ENCODE assay signal across 7 mouse cellular contexts in genomic region chr16:23099632-23100031, GRCm38 (mm10). TPM values are rescaled to one million over a fixed set of nuclear protein-coding genes. Genes with fewer than 3 reads are reported as not detected.
DNase-seq lines count a peak whose midpoint lies in the region; ATAC-seq lines count a peak whose summit lies in the region.

No protein-coding gene starts in this region.

- 16% methylated on average over 12 of the region's 12 CpGs for WGBS in lung, embryonic 16.5 days
- 4% methylated on average over 12 of the region's 12 CpGs for WGBS in forebrain, embryonic 14.5 days
- 25% methylated on average over 12 of the region's 12 CpGs for WGBS in liver, embryonic 12.5 days (ENCODE audit: insufficient replicate concordance)
- 19% methylated on average over 12 of the region's 12 CpGs for WGBS in stomach, embryonic 16.5 days

- H3K27ac ChIP-seq in lung, embryonic 16.5 days (ENCODE audit: low read length) = no peak overlapping the region
- no peak overlapping the region for H3K27ac ChIP-seq in forebrain, embryonic 14.5 days (ENCODE audit: low read depth, low read length)
- H3K27ac ChIP-seq in liver, embryonic 12.5 days = no peak overlapping the region
- no peak overlapping the region for H3K27ac ChIP-seq in stomach, embryonic 16.5 days (ENCODE audit: low read length)

- no peaks in the 10 kb centered on the region for H3K27me3 ChIP-seq in lung, embryonic 16.5 days (ENCODE audit: control insufficient read depth, insufficient read depth, low read depth, low read length)
- H3K27me3 ChIP-seq in forebrain, embryonic 14.5 days (replicated peaks; ENCODE audit: control insufficient read depth, insufficient read depth, low read length) = peaks cover 7% of the 10 kb centered on the region; the same call in 1 of the 2 replicates
- no peaks in the 10 kb centered on the region; the same call in 1 of the 2 replicates for H3K27me3 ChIP-seq in liver, embryonic 12.5 days (replicated peaks)
- no peaks in the 10 kb centered on the region for H3K27me3 ChIP-seq in stomach, embryonic 16.5 days (ENCODE audit: control insufficient read depth, insufficient read depth, low read length)

- no peaks in the 10 kb centered on the region for H3K36me3 ChIP-seq in lung, embryonic 16.5 days (ENCODE audit: control insufficient read depth, insufficient read depth, low read length)
- H3K36me3 ChIP-seq in forebrain, embryonic 14.5 days (ENCODE audit: control insufficient read depth, insufficient read depth, low read length) = no peaks in the 10 kb centered on the region
- no peaks in the 10 kb centered on the region for H3K36me3 ChIP-seq in liver, embryonic 12.5 days
- H3K36me3 ChIP-seq in stomach, embryonic 16.5 days (ENCODE audit: control insufficient read depth, insufficient read depth, low read length) = no peaks in the 10 kb centered on the region

- peak overlapping the region; percentile 44 for H3K4me3 ChIP-seq in lung, embryonic 16.5 days (ENCODE audit: low read length)
- H3K4me3 ChIP-seq in forebrain, embryonic 14.5 days (ENCODE audit: low read depth, low read length) = peak overlapping the region; percentile 25
- peak overlapping the region; percentile 38 for H3K4me3 ChIP-seq in liver, embryonic 12.5 days
- H3K4me3 ChIP-seq in stomach, embryonic 16.5 days (replicated peaks; ENCODE audit: low read length) = peak overlapping the region; percentile 33

- H3K4me1 ChIP-seq in lung, embryonic 16.5 days (replicated peaks; ENCODE audit: control insufficient read depth, insufficient read depth, low read length) = peaks cover 11% of the 10 kb centered on the region; the same call in 1 of the 2 replicates
- no peaks in the 10 kb centered on the region for H3K4me1 ChIP-seq in forebrain, embryonic 14.5 days (ENCODE audit: control insufficient read depth, insufficient read depth, low read length)
- peaks cover 40% of the 10 kb centered on the region for H3K4me1 ChIP-seq in liver, embryonic 12.5 days
- H3K4me1 ChIP-seq in stomach, embryonic 16.5 days (ENCODE audit: control insufficient read depth, insufficient read depth, low read length) = peaks cover 16% of the 10 kb centered on the region

- ATAC-seq in lung, embryonic 16.5 days (ENCODE audit: low read depth) = no peak
- no peak for ATAC-seq in forebrain, embryonic 14.5 days
- no peak for ATAC-seq in liver, embryonic 12.5 days
- ATAC-seq in stomach, embryonic 16.5 days (ENCODE audit: insufficient read depth, low FRiP score) = no peak

- peak overlapping the region; percentile 64 for H3K4me2 ChIP-seq in lung, embryonic 16.5 days (ENCODE audit: low read depth, low read length)
- peak overlapping the region; percentile 55 for H3K4me2 ChIP-seq in forebrain, embryonic 14.5 days (ENCODE audit: low read length)
- H3K4me2 ChIP-seq in liver, embryonic 12.5 days = peak overlapping the region; percentile 54
- peak overlapping the region; percentile 53 for H3K4me2 ChIP-seq in stomach, embryonic 16.5 days (ENCODE audit: low read depth, low read length)

- no peak for DNase-seq in lung, postnatal 36 days
- no peak for DNase-seq in forebrain, embryonic 14.5 days (ENCODE audit: low spot score)
- DNase-seq in adrenal gland, adult (ENCODE audit: inconsistent age in 2 of 2, low spot score in 1 of 2) = no peak
- DNase-seq in kidney, postnatal 25 days = no peak

- peak overlapping the region; percentile 65 for H3K9ac ChIP-seq in lung, embryonic 16.5 days (ENCODE audit: low read length)
- peak overlapping the region; percentile 55 for H3K9ac ChIP-seq in forebrain, embryonic 14.5 days (ENCODE audit: low read length)
- peak overlapping the region; percentile 5 for H3K9ac ChIP-seq in liver, embryonic 12.5 days
- peak overlapping the region; percentile 76 for H3K9ac ChIP-seq in stomach, embryonic 16.5 days (ENCODE audit: low read length)

- no peaks in the 10 kb centered on the region for H3K9me3 ChIP-seq in lung, embryonic 16.5 days (ENCODE audit: control insufficient read depth, low read length)
- H3K9me3 ChIP-seq in forebrain, embryonic 14.5 days (replicated peaks; ENCODE audit: control insufficient read depth, low read length) = no peaks in the 10 kb centered on the region
- H3K9me3 ChIP-seq in liver, embryonic 12.5 days (replicated peaks) = no peaks in the 10 kb centered on the region
- H3K9me3 ChIP-seq in stomach, embryonic 16.5 days (replicated peaks; ENCODE audit: control insufficient read depth, low read length) = no peaks in the 10 kb centered on the region

RNA-seq across cellular contexts. Expression of gene Eif4a2, which starts 7.6 kb away (rescaled TPM):
- polyA plus RNA-seq in lung, embryonic 16.5 days (2015; fragmentation: Nextera tagmentation; extraction: Ambion mirVana) = 203 and 205 TPM in 2 replicates
- 340 and 434 TPM in 2 replicates for polyA plus RNA-seq in forebrain, embryonic 14.5 days (2014; fragmentation: Nextera tagmentation; extraction: Ambion mirVana)
- polyA plus RNA-seq in liver, embryonic 12.5 days (2016; fragmentation: Nextera tagmentation; extraction: Ambion mirVana) = 99.9 and 102 TPM in 2 replicates
- 244 and 257 TPM in 2 replicates for polyA plus RNA-seq in stomach, embryonic 16.5 days (2015; fragmentation: Nextera tagmentation; extraction: Ambion mirVana)

RNA-seq across cellular contexts. Expression of gene Rfc4, which starts 27.9 kb away (rescaled TPM):
- polyA plus RNA-seq in lung, embryonic 16.5 days (2015; fragmentation: Nextera tagmentation; extraction: Ambion mirVana) = 108 and 123 TPM in 2 replicates
- polyA plus RNA-seq in forebrain, embryonic 14.5 days (2014; fragmentation: Nextera tagmentation; extraction: Ambion mirVana) = 82.7 and 110 TPM in 2 replicates
- polyA plus RNA-seq in liver, embryonic 12.5 days (2016; fragmentation: Nextera tagmentation; extraction: Ambion mirVana) = 184 and 199 TPM in 2 replicates
- 81.3 and 93.7 TPM in 2 replicates for polyA plus RNA-seq in stomach, embryonic 16.5 days (2015; fragmentation: Nextera tagmentation; extraction: Ambion mirVana)

RNA-seq across cellular contexts. Expression of gene Kng1, which starts 42.0 kb away (rescaled TPM):
- 1.2 and 13.7 TPM in 2 replicates for polyA plus RNA-seq in lung, embryonic 16.5 days (2015; fragmentation: Nextera tagmentation; extraction: Ambion mirVana)
- polyA plus RNA-seq in forebrain, embryonic 14.5 days (2014; fragmentation: Nextera tagmentation; extraction: Ambion mirVana) = not detected in 2 replicates
- polyA plus RNA-seq in liver, embryonic 12.5 days (2016; fragmentation: Nextera tagmentation; extraction: Ambion mirVana) = 145 and 151 TPM in 2 replicates
- polyA plus RNA-seq in stomach, embryonic 16.5 days (2015; fragmentation: Nextera tagmentation; extraction: Ambion mirVana) = 23.8 and 31.9 TPM in 2 replicates

RNA-seq across cellular contexts. Expression of gene Adipoq, which starts 46.7 kb away (rescaled TPM):
- 0.73 TPM in 1 of 2 replicates, not detected in the other for polyA plus RNA-seq in lung, embryonic 16.5 days (2015; fragmentation: Nextera tagmentation; extraction: Ambion mirVana)
- polyA plus RNA-seq in forebrain, embryonic 14.5 days (2014; fragmentation: Nextera tagmentation; extraction: Ambion mirVana) = not detected in 2 replicates
- polyA plus RNA-seq in liver, embryonic 12.5 days (2016; fragmentation: Nextera tagmentation; extraction: Ambion mirVana) = not detected in 2 replicates
- not detected in 2 replicates for polyA plus RNA-seq in stomach, embryonic 16.5 days (2015; fragmentation: Nextera tagmentation; extraction: Ambion mirVana)

Comparison
In these comparisons a context has a peak if more than half of its experiments do, and no peak if none do; other contexts are left out.
1. H3K9ac ChIP-seq: peak in every context shown above with its lines; median percentile 76 in stomach, embryonic 16.5 days; 65 in lung, embryonic 16.5 days; 55 in forebrain, embryonic 14.5 days; 5 in liver, embryonic 12.5 days.